Mouse (Mus musculus) adrenal gland, adult 2 months (tissue): ENCODE results near the gene Olfr96. TPM values are rescaled to one million over a fixed set of nuclear protein-coding genes. Genes with fewer than 3 reads are reported as not detected.

ENCODE experiments used
- DNase-seq: peaks from one replicate; pipeline ENCODE4 v3.0.0; 2021
- polyA plus RNA-seq: library from polyadenylated mRNA; depleted of rRNA; stranded (reverse); fragments of >200 nt; gene quantifications from 2 replicates; pipeline ENCODE4 v1.2.3, GENCODE M21; 2012; rRNA removed
- total RNA-seq, 2 experiments: library from RNA; stranded (reverse); gene quantifications; 2 replicates each; pipeline ENCODE4 v1.2.3; 2021

Olfr96 gene
- total and polyA plus RNA-seq, 3 experiments, result not detected

DNA sequence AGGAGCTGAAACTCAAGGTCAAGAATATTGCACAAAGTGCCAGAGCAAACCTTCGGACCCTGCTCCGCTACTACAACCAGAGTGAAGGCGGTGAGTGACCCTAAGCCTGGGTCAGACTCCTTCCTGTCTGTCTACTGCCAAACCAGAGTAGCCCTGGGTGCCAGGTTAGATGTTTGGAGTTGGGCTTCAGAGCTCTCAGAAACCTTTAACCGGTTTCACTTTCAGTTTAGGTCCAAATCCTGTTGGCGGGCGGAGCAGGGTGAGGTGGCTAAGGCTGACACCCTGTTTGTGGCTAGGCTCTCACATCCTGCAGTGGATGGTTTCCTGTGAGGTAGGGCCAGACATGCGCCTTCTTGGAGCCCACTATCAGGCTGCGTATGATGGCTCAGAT, 50.8 kb downstream of the Olfr96 start:
- DNase-seq, result peak; percentile 70

DNA sequence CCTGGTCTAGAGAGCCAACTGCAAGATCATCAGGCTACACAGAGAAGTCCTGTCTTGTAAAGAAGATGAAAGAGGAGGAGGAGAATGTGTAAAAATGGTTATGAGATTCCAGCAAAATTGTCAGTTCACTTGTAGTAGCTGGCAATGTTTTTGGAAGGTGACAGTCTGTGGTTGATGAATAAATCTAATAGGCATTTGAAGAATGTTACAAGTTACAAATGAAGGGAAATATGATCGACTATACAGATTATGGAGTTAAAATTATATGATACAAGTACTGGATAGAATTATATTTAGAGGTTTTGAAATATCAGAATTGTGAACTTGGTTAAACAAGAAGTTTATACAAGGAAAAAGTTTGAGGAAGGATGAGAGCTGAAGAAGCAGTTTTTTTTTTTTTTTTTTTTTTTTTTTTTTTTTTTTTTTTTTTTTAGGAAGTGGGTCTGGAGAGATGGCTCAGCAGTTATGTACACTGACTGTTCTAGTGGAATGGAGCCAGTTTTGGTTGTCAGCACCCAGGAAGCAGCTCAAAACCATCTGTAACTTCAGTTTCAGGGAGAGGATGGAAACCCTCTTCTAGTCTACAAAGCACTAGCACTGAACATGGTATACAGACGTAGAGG, 55.8 kb downstream of the Olfr96 start:
- no peak for DNase-seq

Other genes starting within 250 kb of the Olfr96 start
- not detected for gene 2410137M14Rik, start 238.9 kb upstream of the Olfr96 start, total RNA-seq
- not detected in 2 replicates for gene 2410137M14Rik, start 238.9 kb upstream of the Olfr96 start, polyA plus RNA-seq
- gene H2-M5, start 230.6 kb upstream of the Olfr96 start, total RNA-seq, result not detected
- not detected in 2 replicates for gene H2-M5, start 230.6 kb upstream of the Olfr96 start, polyA plus RNA-seq
- 1 to 10 TPM; 2.0 to 2.1 TPM for gene Zfp57, start 219.0 kb upstream of the Olfr96 start, total RNA-seq
- 0.70 and 0.98 TPM in 2 replicates for gene Zfp57, start 219.0 kb upstream of the Olfr96 start, polyA plus RNA-seq
- gene Mog, start 196.7 kb upstream of the Olfr96 start, total RNA-seq, result not detected
- not detected in 2 replicates for gene Mog, start 196.7 kb upstream of the Olfr96 start, polyA plus RNA-seq
- gene Gabbr1, start 174.2 kb upstream of the Olfr96 start, total RNA-seq, result 10 to 100 TPM; 22.5 to 25.7 TPM
- 28.3 and 29.1 TPM in 2 replicates for gene Gabbr1, start 174.2 kb upstream of the Olfr96 start, polyA plus RNA-seq
- gene Olfr90, start 131.6 kb upstream of the Olfr96 start, total RNA-seq, result not detected
- gene Olfr90, start 131.6 kb upstream of the Olfr96 start, polyA plus RNA-seq, result not detected in 2 replicates
- gene Olfr91, start 121.9 kb upstream of the Olfr96 start, total RNA-seq, result not detected
- gene Olfr91, start 121.9 kb upstream of the Olfr96 start, polyA plus RNA-seq, result not detected in 2 replicates
- not detected for gene Olfr92, start 100.1 kb upstream of the Olfr96 start, total RNA-seq
- gene Olfr92, start 100.1 kb upstream of the Olfr96 start, polyA plus RNA-seq, result not detected in 2 replicates
- gene Olfr93, start 58.7 kb upstream of the Olfr96 start, total RNA-seq, result not detected
- gene Olfr93, start 58.7 kb upstream of the Olfr96 start, polyA plus RNA-seq, result not detected in 2 replicates
- not detected for gene Ubd, start 26.3 kb upstream of the Olfr96 start, total RNA-seq
- not detected in 2 replicates for gene Ubd, start 26.3 kb upstream of the Olfr96 start, polyA plus RNA-seq
- gene Olfr94, start 19.2 kb upstream of the Olfr96 start, total RNA-seq, result not detected
- gene Olfr94, start 19.2 kb upstream of the Olfr96 start, polyA plus RNA-seq, result not detected in 2 replicates
- gene Olfr95, start 7.0 kb upstream of the Olfr96 start, total RNA-seq, result not detected
- gene Olfr95, start 7.0 kb upstream of the Olfr96 start, polyA plus RNA-seq, result not detected in 2 replicates
- gene Olfr97, start 17.2 kb downstream of the Olfr96 start, total RNA-seq, result not detected
- not detected in 2 replicates for gene Olfr97, start 17.2 kb downstream of the Olfr96 start, polyA plus RNA-seq
- not detected for gene Olfr98, start 43.6 kb downstream of the Olfr96 start, total RNA-seq
- gene Olfr98, start 43.6 kb downstream of the Olfr96 start, polyA plus RNA-seq, result not detected in 2 replicates
- 1 to 10 TPM; 3.3 to 6.6 TPM for gene H2-M3, start 50.1 kb downstream of the Olfr96 start, total RNA-seq
- 3.5 and 4.3 TPM in 2 replicates for gene H2-M3, start 50.1 kb downstream of the Olfr96 start, polyA plus RNA-seq
- not detected for gene Olfr99, start 63.3 kb downstream of the Olfr96 start, total RNA-seq
- gene Olfr99, start 63.3 kb downstream of the Olfr96 start, polyA plus RNA-seq, result not detected in 2 replicates
- not detected for gene Olfr101, start 84.2 kb downstream of the Olfr96 start, total RNA-seq
- not detected in 2 replicates for gene Olfr101, start 84.2 kb downstream of the Olfr96 start, polyA plus RNA-seq
- gene Olfr102, start 96.9 kb downstream of the Olfr96 start, total RNA-seq, result not detected
- gene Olfr102, start 96.9 kb downstream of the Olfr96 start, polyA plus RNA-seq, result not detected in 2 replicates
- not detected for gene Olfr103, start 119.6 kb downstream of the Olfr96 start, total RNA-seq
- gene Olfr103, start 119.6 kb downstream of the Olfr96 start, polyA plus RNA-seq, result not detected in 2 replicates
- gene Olfr104-ps, start 139.4 kb downstream of the Olfr96 start, total RNA-seq, result not detected
- gene Olfr104-ps, start 139.4 kb downstream of the Olfr96 start, polyA plus RNA-seq, result not detected in 2 replicates
- gene Olfr105-ps, start 158.9 kb downstream of the Olfr96 start, total RNA-seq, result not detected
- not detected in 2 replicates for gene Olfr105-ps, start 158.9 kb downstream of the Olfr96 start, polyA plus RNA-seq
- gene Olfr106-ps, start 170.2 kb downstream of the Olfr96 start, total RNA-seq, result not detected
- gene Olfr106-ps, start 170.2 kb downstream of the Olfr96 start, polyA plus RNA-seq, result not detected in 2 replicates
- gene Olfr107, start 179.1 kb downstream of the Olfr96 start, total RNA-seq, result not detected
- not detected in 2 replicates for gene Olfr107, start 179.1 kb downstream of the Olfr96 start, polyA plus RNA-seq
- not detected for gene Olfr108, start 225.3 kb downstream of the Olfr96 start, total RNA-seq
- gene Olfr108, start 225.3 kb downstream of the Olfr96 start, polyA plus RNA-seq, result not detected in 2 replicates
- gene Olfr109, start 238.8 kb downstream of the Olfr96 start, total RNA-seq, result not detected
- not detected in 2 replicates for gene Olfr109, start 238.8 kb downstream of the Olfr96 start, polyA plus RNA-seq